Mouse (Mus musculus) small intestine, adult 2 months (tissue): Measurements from ENCODE around the gene Msrb2. TPM values are rescaled to one million over a fixed set of nuclear protein-coding genes. Genes with fewer than 3 reads are reported as not detected.
A peak's percentile ranks its signal among the peaks of the same experiment; 100 is the strongest.

Experiments used
- H3K27ac ChIP-seq: fragments of 200-500 bp; 2 replicates; pipeline ENCODE4 v1.5.1; 2012; ENCODE audit warnings: low read depth, low read length, control low read depth, inconsistent platforms; ENCODE audit not compliant: insufficient read depth
- H3K27me3 ChIP-seq: fragments of 200-500 bp; 2 replicates; pipeline ENCODE4 v1.6.1; 2012; ENCODE audit warnings: mild to moderate bottlenecking, moderate library complexity, low read length, inconsistent platforms; ENCODE audit not compliant: control insufficient read depth, insufficient read depth
- H3K36me3 ChIP-seq: fragments of 200-500 bp; 2 replicates; pipeline ENCODE4 v1.6.1; 2012; ENCODE audit warnings: mild to moderate bottlenecking, low read length, control low read depth, inconsistent platforms; ENCODE audit not compliant: control insufficient read depth, insufficient read depth
- H3K4me1 ChIP-seq: fragments of 200-500 bp; 2 replicates; pipeline ENCODE4 v1.6.1; 2012; ENCODE audit warnings: low read length, inconsistent platforms, mixed read lengths; ENCODE audit not compliant: control insufficient read depth, insufficient read depth, insufficient read length
- H3K4me3 ChIP-seq: fragments of 200-500 bp; 2 replicates; pipeline ENCODE4 v1.5.1; 2012; ENCODE audit warnings: low read depth, mild to moderate bottlenecking, control low read depth, inconsistent platforms, low read length, moderate library complexity
- CTCF ChIP-seq: fragments of 200-500 bp; IDR thresholded peaks from 2 replicates; pipeline ENCODE4 v1.5.1; 2012; ENCODE audit warnings: low read depth, mild to moderate bottlenecking, control low read depth, inconsistent platforms, low read length, moderate library complexity, mixed read lengths; ENCODE audit not compliant: insufficient replicate concordance, insufficient read length; ENCODE audit errors: extremely low read depth
- POLR2A ChIP-seq: fragments of 200-500 bp; IDR thresholded peaks from 2 replicates; pipeline ENCODE4 v1.6.1; 2012; ENCODE audit warnings: low read depth, mild to moderate bottlenecking, control low read depth, inconsistent platforms, low read length, moderate library complexity
- WGBS: fragments of 180-500 bp; shearing (Covaris S2); methylation state at CpG from one replicate; pipeline ENCODE4 v1.1.7; 2018; 5-methylcytosine and 5-hydroxymethylcytosine counted together
- polyA plus RNA-seq: library from polyadenylated mRNA; depleted of rRNA; stranded (reverse); fragments of >200 nt; gene quantifications from 2 replicates; pipeline ENCODE4 v1.2.3, GENCODE M21; 2012

The Msrb2 gene
- polyA plus RNA-seq, 1 experiment = 1.5 TPM

- H3K27me3 ChIP-seq = no peaks in the 10 kb centered on the region
- no peaks in the 10 kb centered on the region for H3K4me1 ChIP-seq
- WGBS = 81% methylated on average over 11 of the region's 11 CpGs
- TF ChIP-seq POLR2A = no peak
- no peak for TF ChIP-seq CTCF
- no peak overlapping the region for H3K4me3 ChIP-seq
- H3K27ac ChIP-seq = no peak overlapping the region
- no peaks in the 10 kb centered on the region for H3K36me3 ChIP-seq
These were observed 4.1 kb upstream of the Msrb2 start for GRCm38 (mm10) chr2:19367114-19367513.

- Histone ChIP-seq H3K27me3 (no peaks in the 10 kb centered on the region), H3K36me3 (no peaks in the 10 kb centered on the region), H3K27ac (no peak overlapping the region), H3K4me1 (no peaks in the 10 kb centered on the region), H3K4me3 (no peak overlapping the region)
- WGBS = 87% methylated on average over 7 of the region's 7 CpGs
- TF ChIP-seq POLR2A (no peak), CTCF (peak; percentile 31; the same call in 1 of the 2 replicates)
These were observed 2.5 kb downstream of the Msrb2 start for GRCm38 (mm10) chr2:19373695-19374094.

GRCm38 (mm10) chr2:19380446-19380950 lies 9.3 kb downstream of the Msrb2 start:
- no peak for TF ChIP-seq POLR2A
- no peak for TF ChIP-seq CTCF
- 64% methylated on average over 2 of the region's 2 CpGs for WGBS

GRCm38 (mm10) chr2:19380986-19381385 lies 9.7 kb downstream of the Msrb2 start:
- no peak for TF ChIP-seq POLR2A
- TF ChIP-seq CTCF = no peak
- Histone ChIP-seq H3K4me1 (no peaks in the 10 kb centered on the region), H3K4me3 (no peak overlapping the region), H3K36me3 (no peaks in the 10 kb centered on the region), H3K27ac (no peak overlapping the region), H3K27me3 (no peaks in the 10 kb centered on the region)
- WGBS = 22% methylated on average over 2 of the region's 2 CpGs

More at GRCm38 (mm10) chr2:19380446-19380950, 9.3 kb downstream of the Msrb2 start:
- no peaks in the 10 kb centered on the region for H3K4me1 ChIP-seq
- no peak overlapping the region for H3K27ac ChIP-seq
- H3K27me3 ChIP-seq = no peaks in the 10 kb centered on the region
- H3K4me3 ChIP-seq = no peak overlapping the region
- no peaks in the 10 kb centered on the region for H3K36me3 ChIP-seq

GRCm38 (mm10) chr2:19382206-19382605 lies 11.0 kb downstream of the Msrb2 start:
- TF ChIP-seq CTCF = no peak
- TF ChIP-seq POLR2A = no peak
- WGBS = 82% methylated on average over 1 of the region's 1 CpGs
- Histone ChIP-seq H3K27ac (no peak overlapping the region), H3K27me3 (no peaks in the 10 kb centered on the region), H3K4me3 (no peak overlapping the region), H3K36me3 (no peaks in the 10 kb centered on the region), H3K4me1 (no peaks in the 10 kb centered on the region)

GRCm38 (mm10) chr2:19383006-19383405 lies 11.8 kb downstream of the Msrb2 start:
- Histone ChIP-seq H3K4me1 (no peaks in the 10 kb centered on the region), H3K27me3 (no peaks in the 10 kb centered on the region), H3K36me3 (no peaks in the 10 kb centered on the region), H3K4me3 (no peak overlapping the region), H3K27ac (no peak overlapping the region)
- 64% methylated on average over 4 of the region's 4 CpGs for WGBS
- TF ChIP-seq CTCF = no peak
- no peak for TF ChIP-seq POLR2A

- TF ChIP-seq POLR2A (no peak), CTCF (no peak)
- Histone ChIP-seq H3K27ac (no peak overlapping the region), H3K27me3 (no peaks in the 10 kb centered on the region), H3K4me3 (no peak overlapping the region), H3K4me1 (no peaks in the 10 kb centered on the region), H3K36me3 (no peaks in the 10 kb centered on the region)
- WGBS = 76% methylated on average over 5 of the region's 5 CpGs
These were observed 14.5 kb downstream of the Msrb2 start for GRCm38 (mm10) chr2:19385772-19386171.
